Mouse (Mus musculus) cerebellum, adult 2 months (tissue): ENCODE results near the gene 2610318N02Rik. TPM values are rescaled to one million over a fixed set of nuclear protein-coding genes. Genes with fewer than 3 reads are reported as not detected.

Experiments
- DNase-seq, 2 experiments: peaks; one replicate each; pipeline ENCODE4 v3.0.0; 2021
- H3K27ac ChIP-seq: fragments of 200-500 bp; 2 replicates; pipeline ENCODE4 v1.5.1; 2012; ENCODE audit warnings: low read length, control low read depth, inconsistent platforms; ENCODE audit not compliant: insufficient read depth
- H3K27me3 ChIP-seq: fragments of 200-500 bp; 2 replicates; pipeline ENCODE4 v1.6.1; 2012; ENCODE audit warnings: inconsistent platforms, mild to moderate bottlenecking, low read length, moderate library complexity; ENCODE audit not compliant: control insufficient read depth, insufficient read depth
- H3K4me1 ChIP-seq: fragments of 200-500 bp; 2 replicates; pipeline ENCODE4 v1.6.1; 2011; ENCODE audit warnings: low read length; ENCODE audit not compliant: control insufficient read depth, insufficient read depth
- H3K4me3 ChIP-seq: fragments of 200-500 bp; replicated peaks from 2 replicates; pipeline ENCODE3; 2011; ENCODE audit warnings: mild to moderate bottlenecking, low read depth, low read length, control low read depth; ENCODE audit not compliant: insufficient read depth
- CTCF ChIP-seq: fragments of 200-500 bp; IDR thresholded peaks from 2 replicates; pipeline ENCODE4 v1.5.1; 2011; ENCODE audit warnings: low read depth, mild to moderate bottlenecking, control low read depth, low read length, moderate library complexity, borderline replicate concordance; ENCODE audit not compliant: insufficient read depth
- POLR2A ChIP-seq: fragments of 200-500 bp; IDR thresholded peaks from 2 replicates; pipeline ENCODE4 v1.6.1; 2011; ENCODE audit warnings: low read length, control low read depth, borderline replicate concordance; ENCODE audit not compliant: insufficient read depth
- WGBS: fragments of 180-500 bp; shearing (Covaris S2); methylation state at CpG from one replicate; pipeline ENCODE4 v1.1.7; 2018; 5-methylcytosine and 5-hydroxymethylcytosine counted together
- polyA plus RNA-seq: library from polyadenylated mRNA; depleted of rRNA; stranded (reverse); fragments of >200 nt; gene quantifications from 2 replicates; pipeline ENCODE4 v1.2.3, GENCODE M21; 2012; rRNA removed

2610318N02Rik gene
- polyA plus RNA-seq, 1 experiment, result 1.2 TPM

DNA sequence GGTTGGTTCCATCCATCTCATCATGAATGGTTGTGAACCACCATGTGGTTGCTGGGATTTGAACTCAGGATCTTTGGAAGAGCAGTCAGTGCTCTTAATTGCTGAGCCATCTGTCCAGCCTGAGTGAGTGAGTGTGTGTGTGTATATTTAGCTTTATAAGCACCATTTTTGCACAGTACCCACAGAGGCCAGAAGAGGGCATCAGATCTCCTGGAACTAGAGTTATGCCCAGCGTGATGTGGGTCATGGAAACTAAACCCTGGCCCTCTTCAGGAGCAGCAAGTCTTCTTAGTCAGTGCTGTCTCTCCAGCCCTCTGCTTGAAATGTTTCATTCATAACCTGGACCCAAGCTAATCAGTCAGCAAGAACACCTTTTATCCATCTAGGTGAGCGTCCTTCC is 48.7 kb downstream of the 2610318N02Rik start:
- no peak for DNase-seq
- Histone ChIP-seq H3K27me3 (no peaks in the 10 kb centered on the region), H3K27ac (no peak overlapping the region), H3K4me3 (no peak overlapping the region), H3K4me1 (no peaks in the 10 kb centered on the region; the same call in 1 of the 2 replicates)
- TF ChIP-seq CTCF (no peak), POLR2A (no peak)
- 92% methylated on average over 2 of the region's 2 CpGs for WGBS

DNA sequence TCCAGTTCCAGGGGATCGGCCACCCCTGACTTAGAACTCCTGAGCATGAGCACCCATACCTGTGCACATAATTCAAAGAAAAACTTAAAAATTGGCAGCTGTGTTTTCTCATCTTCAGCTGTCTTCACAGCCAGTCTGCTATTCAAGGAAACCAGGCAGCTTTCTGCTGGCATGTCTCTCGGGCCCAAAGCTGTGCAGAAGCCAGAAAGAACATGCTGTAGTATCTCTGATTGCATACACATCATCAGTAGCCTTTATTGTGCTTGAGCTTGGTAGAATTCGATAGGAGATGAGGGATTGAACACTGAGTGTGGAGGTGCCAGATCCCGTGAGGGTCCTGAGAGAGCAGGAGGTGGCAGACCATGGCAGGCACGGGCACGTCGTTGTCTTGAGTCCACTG is 52.0 kb downstream of the 2610318N02Rik start:
- no peak for DNase-seq
- Histone ChIP-seq H3K4me1 (no peaks in the 10 kb centered on the region; the same call in 1 of the 2 replicates), H3K27me3 (no peaks in the 10 kb centered on the region), H3K27ac (no peak overlapping the region), H3K4me3 (no peak overlapping the region)
- 85% methylated on average over 7 of the region's 7 CpGs for WGBS
- TF ChIP-seq POLR2A (no peak), CTCF (no peak)

DNA sequence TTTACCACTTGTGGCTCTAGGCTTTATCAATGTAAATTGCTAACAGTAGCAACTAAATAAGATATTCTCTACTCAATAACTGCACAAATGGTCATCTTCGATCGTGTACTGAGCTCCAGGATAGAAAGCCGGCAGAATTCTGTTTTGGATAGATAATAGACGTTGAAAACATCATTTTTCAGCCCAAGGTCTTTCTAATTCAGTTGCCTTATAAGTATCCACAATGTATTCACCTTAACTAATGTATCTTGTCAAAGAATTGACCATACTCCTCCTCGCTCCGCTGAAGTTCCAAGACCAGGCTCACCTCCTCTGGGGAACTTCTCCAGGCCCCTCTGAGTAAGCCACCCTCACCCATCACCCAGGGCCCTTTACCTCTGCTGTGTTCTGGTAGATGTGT is 54.3 kb downstream of the 2610318N02Rik start:
- TF ChIP-seq POLR2A, result no peak
- TF ChIP-seq CTCF, result no peak
- WGBS, result 19% methylated on average over 6 of the region's 6 CpGs
- Histone ChIP-seq H3K27me3 (no peaks in the 10 kb centered on the region), H3K4me3 (no peak overlapping the region), H3K27ac (no peak overlapping the region), H3K4me1 (no peaks in the 10 kb centered on the region; the same call in 1 of the 2 replicates)
- no peak for DNase-seq

DNA sequence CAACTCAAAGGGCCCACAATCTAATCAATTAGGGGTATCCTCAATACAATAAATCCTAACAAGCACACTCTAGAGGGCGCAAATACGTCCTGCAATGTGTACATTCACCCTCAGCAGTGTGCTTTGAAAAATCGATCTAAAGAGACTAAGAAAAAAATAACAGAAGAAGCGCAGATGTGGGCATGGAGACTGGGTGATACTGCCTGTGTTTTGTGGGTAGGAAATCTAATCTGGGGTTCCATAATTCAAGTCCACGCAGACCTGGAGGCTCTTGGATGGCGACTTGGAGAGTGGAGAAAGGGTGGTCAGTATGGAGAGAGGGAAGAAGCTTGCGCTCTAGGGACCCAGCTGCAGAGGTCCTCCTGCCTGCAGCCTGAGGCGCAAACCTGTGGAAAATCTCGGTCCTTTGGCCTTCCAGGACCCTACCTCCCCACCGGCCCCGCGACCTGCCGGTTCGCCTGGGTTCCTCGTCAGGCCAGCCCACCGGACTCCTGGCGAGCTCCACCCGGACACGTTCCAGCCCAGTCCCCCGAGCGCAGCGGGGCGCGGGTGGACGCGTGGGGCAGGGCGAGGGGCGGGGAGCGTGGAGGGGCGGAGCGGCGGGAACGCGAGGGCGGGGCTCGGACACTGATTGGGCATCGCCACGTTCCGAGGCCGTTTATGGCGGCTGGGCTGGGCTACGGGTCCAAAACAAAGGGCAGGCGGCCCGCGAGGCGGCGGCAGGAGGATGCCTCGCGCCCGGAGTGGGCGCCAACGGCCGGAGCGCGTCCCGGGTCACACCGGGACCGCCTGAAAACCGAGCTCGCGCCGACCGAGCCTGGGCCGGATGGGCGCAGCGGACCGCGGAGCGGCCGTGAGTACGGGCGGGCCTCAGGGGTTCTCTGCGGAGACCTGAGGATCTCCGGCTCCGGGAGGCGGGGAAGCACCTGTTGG is 55.2 kb downstream of the 2610318N02Rik start, which contains the start of gene Ypel1:
Ypel1 (plus strand) TSS at position 186 of the 933 bp plus-strand sequence.
- Histone ChIP-seq H3K4me1 (no peaks in the 10 kb centered on the region; the same call in 1 of the 2 replicates), H3K27ac (no peak within 1 kb of the TSS), H3K27me3 (no peaks in the 10 kb centered on the region), H3K4me3 (peak within 1 kb of the TSS; percentile 75)
- no peak for TF ChIP-seq CTCF
- TF ChIP-seq POLR2A, result 0 out of 2 replicates have a peak, but pooled peaks have one; percentile 29
- DNase-seq, result peak; percentile 84 to 88
- 1% methylated on average over 76 of the region's 76 CpGs for WGBS

DNA sequence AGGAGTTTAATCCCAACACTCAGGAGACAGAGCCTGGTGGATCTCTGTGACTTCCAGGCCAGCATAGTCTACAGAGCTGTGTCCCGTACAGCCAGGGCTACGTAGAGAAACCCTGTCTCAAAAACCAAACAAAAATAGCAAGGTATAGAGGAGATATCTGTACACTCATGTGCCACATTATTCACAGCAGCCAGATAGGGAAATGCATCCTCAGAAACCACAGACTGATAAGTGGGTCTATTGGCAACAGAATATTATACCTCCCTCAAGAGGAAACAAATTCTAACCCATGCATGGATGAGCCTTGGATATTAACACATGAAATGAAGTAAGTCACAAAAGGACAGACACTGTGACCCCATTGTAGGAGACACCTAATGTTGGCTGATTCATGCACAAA is 57.4 kb downstream of the 2610318N02Rik start:
- Histone ChIP-seq H3K4me3 (no peak overlapping the region), H3K27ac (no peak overlapping the region), H3K27me3 (no peaks in the 10 kb centered on the region), H3K4me1 (no peaks in the 10 kb centered on the region; the same call in 1 of the 2 replicates)
- WGBS, result 97% methylated on average over 2 of the region's 2 CpGs
- DNase-seq, result no peak
- TF ChIP-seq POLR2A, result no peak
- TF ChIP-seq CTCF, result no peak

Other genes with a start within 250 kb of the 2610318N02Rik start
- gene Ppm1f, start 228.7 kb downstream of the 2610318N02Rik start, polyA plus RNA-seq, result 32.6 and 36.4 TPM in 2 replicates
- gene Mapk1, start 141.8 kb downstream of the 2610318N02Rik start, polyA plus RNA-seq, result 154 and 162 TPM in 2 replicates
- 2.2 and 2.3 TPM in 2 replicates for gene Ypel1, start 55.5 kb downstream of the 2610318N02Rik start, polyA plus RNA-seq
- gene Ppil2, start 13.9 kb downstream of the 2610318N02Rik start, polyA plus RNA-seq, result 108 and 111 TPM in 2 replicates
- 20.4 and 21.5 TPM in 2 replicates for gene Sdf2l1, start 7.2 kb upstream of the 2610318N02Rik start, polyA plus RNA-seq
- gene Ydjc, start 19.5 kb upstream of the 2610318N02Rik start, polyA plus RNA-seq, result 13.8 and 15.3 TPM in 2 replicates
- 1.5 TPM in 2 replicates for gene Ccdc116, start 22.1 kb upstream of the 2610318N02Rik start, polyA plus RNA-seq
- 128 and 133 TPM in 2 replicates for gene Ube2l3, start 77.5 kb upstream of the 2610318N02Rik start, polyA plus RNA-seq
- 0.55 and 0.57 TPM in 2 replicates for gene Rimbp3, start 83.4 kb upstream of the 2610318N02Rik start, polyA plus RNA-seq
- gene Hic2, start 108.4 kb upstream of the 2610318N02Rik start, polyA plus RNA-seq, result 4.1 TPM in 2 replicates
- gene Tmem191c, start 150.9 kb upstream of the 2610318N02Rik start, polyA plus RNA-seq, result 59.3 and 66.9 TPM in 2 replicates
- 6.0 and 6.5 TPM in 2 replicates for gene Serpind1, start 206.2 kb upstream of the 2610318N02Rik start, polyA plus RNA-seq